Mouse (Mus musculus) myocyte (in vitro differentiated cells): ENCODE results near the gene Itgam.

Experiments
- CEBPB ChIP-seq: IDR thresholded peaks from 2 replicates; pipeline ENCODE4 v1.6.1; 2011; ENCODE audit warnings: mild to moderate bottlenecking, moderate library complexity; ENCODE audit not compliant: poor library complexity, insufficient read depth, severe bottlenecking
- E2F4 ChIP-seq: IDR thresholded peaks from one replicate; pipeline ENCODE4 v1.6.1; 2011; ENCODE audit warnings: mild to moderate bottlenecking, control low read depth, moderate library complexity; ENCODE audit not compliant: insufficient read depth
- MYOD1 ChIP-seq, 3 experiments: IDR thresholded peaks; one replicate each; pipeline ENCODE4 v1.6.1; 2011; ENCODE audit warnings: control low read depth in 2 of 3, low read depth in 2 of 3, mild to moderate bottlenecking in 2 of 3, moderate library complexity in 1 of 3; ENCODE audit not compliant: insufficient read length in 2 of 3, control insufficient read depth in 1 of 3
- MYOG ChIP-seq, 3 experiments: IDR thresholded peaks; one replicate each; pipeline ENCODE4 v1.6.1; 2011; ENCODE audit warnings: control low read depth in 2 of 3, low read depth in 2 of 3, mild to moderate bottlenecking in 2 of 3; ENCODE audit not compliant: insufficient read length in 2 of 3, control insufficient read depth in 1 of 3, insufficient read depth in 1 of 3
- POLR2A ChIP-seq: IDR thresholded peaks from one replicate; pipeline ENCODE4 v1.6.1; 2011; ENCODE audit warnings: low read depth, mild to moderate bottlenecking, control low read depth, moderate library complexity; ENCODE audit not compliant: insufficient read length
- POLR2AphosphoS2 ChIP-seq: IDR thresholded peaks from one replicate; pipeline ENCODE4 v1.6.1; 2011; ENCODE audit warnings: low read depth, control low read depth; ENCODE audit not compliant: insufficient read length
- REST ChIP-seq: IDR thresholded peaks from one replicate; pipeline ENCODE4 v1.6.1; 2011; ENCODE audit warnings: mild to moderate bottlenecking, control low read depth, moderate library complexity; ENCODE audit not compliant: insufficient read depth, insufficient read length
- SRF ChIP-seq: IDR thresholded peaks from one replicate; pipeline ENCODE4 v1.6.1; 2011; ENCODE audit warnings: low read depth; ENCODE audit not compliant: control insufficient read depth, insufficient read length
- TCF12 ChIP-seq: IDR thresholded peaks from one replicate; pipeline ENCODE4 v1.6.1; 2011; ENCODE audit warnings: mild to moderate bottlenecking, control low read depth; ENCODE audit not compliant: poor library complexity, insufficient read depth, severe bottlenecking

- no peak for TF ChIP-seq POLR2AphosphoS2
- no peak for TF ChIP-seq POLR2A
- no peak for TF ChIP-seq TCF12
- no peak for TF ChIP-seq SRF
- no peak for TF ChIP-seq REST
- no peak for TF ChIP-seq MYOD1 (IDR thresholded peaks at IDR 0.05; ENCODE audit: control insufficient read depth in 1 of 3, insufficient read length in 2 of 3, low read depth in 2 of 3)
- no peak for TF ChIP-seq MYOG (IDR thresholded peaks at IDR 0.05; ENCODE audit: control insufficient read depth in 1 of 3, insufficient read depth in 1 of 3, insufficient read length in 2 of 3, low read depth in 2 of 3)
- no peak for TF ChIP-seq CEBPB
- no peak for TF ChIP-seq E2F4
These were observed 45.0 kb downstream of the Itgam start for GRCm38 (mm10) chr7:128107462-128107861.
